Mouse (Mus musculus): Measurements from ENCODE around the gene Plekhm3. TPM values are rescaled to one million over a fixed set of nuclear protein-coding genes. Genes with fewer than 3 reads are reported as not detected.

Plekhm3 gene
- polyA plus RNA-seq, 1 experiment from 2014 or later, result 4.8 TPM

GRCm38 (mm10) chr1:64853738-64854730 is 102.6 kb downstream of the Plekhm3 start:
- Histone ChIP-seq H3K4me3 (ENCODE audit: low read depth, low read length) (no peak overlapping the region), H3K9ac (ENCODE audit: low read length) (no peak overlapping the region), H3K36me3 (ENCODE audit: control insufficient read depth, insufficient read depth, low read length) (no peaks in the 10 kb centered on the region), H3K27me3 (replicated peaks; ENCODE audit: control insufficient read depth, insufficient read depth, low read length) (no peaks in the 10 kb centered on the region), H3K4me2 (ENCODE audit: low read length) (no peak overlapping the region), H3K27ac (ENCODE audit: low read depth, low read length) (peak overlapping the region; percentile 56; the same call in 1 of the 2 replicates), H3K9me3 (replicated peaks; ENCODE audit: control insufficient read depth, low read length) (no peaks in the 10 kb centered on the region), H3K4me1 (ENCODE audit: control insufficient read depth, insufficient read depth, low read length) (peaks cover 31% of the 10 kb centered on the region)
- DNase-seq (ENCODE audit: low spot score), result peak; percentile 85
- WGBS, result 10% methylated on average over 5 of the region's 5 CpGs
- peak; percentile 97 for ATAC-seq

GRCm38 (mm10) chr1:64853244-64853643 is 103.4 kb downstream of the Plekhm3 start:
- Histone ChIP-seq H3K27me3 (replicated peaks; ENCODE audit: control insufficient read depth, insufficient read depth, low read length) (no peaks in the 10 kb centered on the region), H3K4me3 (ENCODE audit: low read depth, low read length) (no peak overlapping the region), H3K4me1 (ENCODE audit: control insufficient read depth, insufficient read depth, low read length) (peaks cover 32% of the 10 kb centered on the region), H3K9me3 (replicated peaks; ENCODE audit: control insufficient read depth, low read length) (no peaks in the 10 kb centered on the region), H3K9ac (ENCODE audit: low read length) (no peak overlapping the region), H3K36me3 (ENCODE audit: control insufficient read depth, insufficient read depth, low read length) (no peaks in the 10 kb centered on the region), H3K27ac (ENCODE audit: low read depth, low read length) (peak overlapping the region; percentile 60; the same call in 1 of the 2 replicates), H3K4me2 (ENCODE audit: low read length) (no peak overlapping the region)
- ATAC-seq (peak; percentile 50), DNase-seq (ENCODE audit: low spot score) (no peak)
- 39% methylated on average over 2 of the region's 2 CpGs for WGBS

GRCm38 (mm10) chr1:64852272-64852671 is 104.4 kb downstream of the Plekhm3 start:
- no peak for ATAC-seq
- Histone ChIP-seq H3K27ac (ENCODE audit: low read depth, low read length) (no peak overlapping the region), H3K27me3 (replicated peaks; ENCODE audit: control insufficient read depth, insufficient read depth, low read length) (no peaks in the 10 kb centered on the region), H3K4me3 (ENCODE audit: low read depth, low read length) (no peak overlapping the region), H3K4me1 (ENCODE audit: control insufficient read depth, insufficient read depth, low read length) (peaks cover 35% of the 10 kb centered on the region), H3K9ac (ENCODE audit: low read length) (no peak overlapping the region), H3K36me3 (ENCODE audit: control insufficient read depth, insufficient read depth, low read length) (no peaks in the 10 kb centered on the region), H3K4me2 (ENCODE audit: low read length) (no peak overlapping the region), H3K9me3 (replicated peaks; ENCODE audit: control insufficient read depth, low read length) (no peaks in the 10 kb centered on the region)
- DNase-seq (ENCODE audit: low spot score), result no peak
- WGBS, result 54% methylated on average over 2 of the region's 2 CpGs

GRCm38 (mm10) chr1:64850345-64850744 is 106.3 kb downstream of the Plekhm3 start:
- no peak overlapping the region for H3K4me2 ChIP-seq (ENCODE audit: low read length)
- no peaks in the 10 kb centered on the region for H3K9me3 ChIP-seq (replicated peaks; ENCODE audit: control insufficient read depth, low read length)
- peaks cover 35% of the 10 kb centered on the region for H3K4me1 ChIP-seq (ENCODE audit: control insufficient read depth, insufficient read depth, low read length)
- 75% methylated on average over 2 of the region's 2 CpGs for WGBS
- no peaks in the 10 kb centered on the region for H3K36me3 ChIP-seq (ENCODE audit: control insufficient read depth, insufficient read depth, low read length)
- H3K9ac ChIP-seq (ENCODE audit: low read length), result no peak overlapping the region
- no peaks in the 10 kb centered on the region for H3K27me3 ChIP-seq (replicated peaks; ENCODE audit: control insufficient read depth, insufficient read depth, low read length)
- DNase-seq (ENCODE audit: low spot score) (no peak), ATAC-seq (no peak)
- H3K27ac ChIP-seq (ENCODE audit: low read depth, low read length), result no peak overlapping the region
- H3K4me3 ChIP-seq (ENCODE audit: low read depth, low read length), result no peak overlapping the region

GRCm38 (mm10) chr1:64848996-64849395 is 107.6 kb downstream of the Plekhm3 start:
- no peaks in the 10 kb centered on the region for H3K9me3 ChIP-seq (replicated peaks; ENCODE audit: control insufficient read depth, low read length)
- H3K4me2 ChIP-seq (ENCODE audit: low read length), result no peak overlapping the region
- DNase-seq (ENCODE audit: low spot score), result no peak
- no peak overlapping the region for H3K9ac ChIP-seq (ENCODE audit: low read length)
- no peak overlapping the region for H3K27ac ChIP-seq (ENCODE audit: low read depth, low read length)
- no peak for ATAC-seq
- no peaks in the 10 kb centered on the region for H3K27me3 ChIP-seq (replicated peaks; ENCODE audit: control insufficient read depth, insufficient read depth, low read length)
- H3K4me3 ChIP-seq (ENCODE audit: low read depth, low read length), result no peak overlapping the region
- H3K4me1 ChIP-seq (ENCODE audit: control insufficient read depth, insufficient read depth, low read length), result peaks cover 28% of the 10 kb centered on the region
- H3K36me3 ChIP-seq (ENCODE audit: control insufficient read depth, insufficient read depth, low read length), result no peaks in the 10 kb centered on the region
- 4% methylated on average over 1 of the region's 1 CpGs for WGBS

- Histone ChIP-seq H3K4me3 (ENCODE audit: low read depth, low read length) (no peak overlapping the region), H3K4me1 (ENCODE audit: control insufficient read depth, insufficient read depth, low read length) (peaks cover 19% of the 10 kb centered on the region), H3K36me3 (ENCODE audit: control insufficient read depth, insufficient read depth, low read length) (no peaks in the 10 kb centered on the region), H3K4me2 (ENCODE audit: low read length) (no peak overlapping the region), H3K9ac (ENCODE audit: low read length) (no peak overlapping the region), H3K27ac (ENCODE audit: low read depth, low read length) (no peak overlapping the region), H3K27me3 (replicated peaks; ENCODE audit: control insufficient read depth, insufficient read depth, low read length) (no peaks in the 10 kb centered on the region), H3K9me3 (replicated peaks; ENCODE audit: control insufficient read depth, low read length) (no peaks in the 10 kb centered on the region)
- DNase-seq (ENCODE audit: low spot score), result no peak
- WGBS, result 50% methylated on average over 7 of the region's 7 CpGs
- ATAC-seq, result no peak
Measured at GRCm38 (mm10) chr1:64848081-64848480, 108.5 kb downstream of the Plekhm3 start.

- H3K27me3 ChIP-seq (replicated peaks; ENCODE audit: control insufficient read depth, insufficient read depth, low read length), result no peaks in the 10 kb centered on the region
- H3K9ac ChIP-seq (ENCODE audit: low read length), result no peak overlapping the region
- peaks cover 17% of the 10 kb centered on the region for H3K4me1 ChIP-seq (ENCODE audit: control insufficient read depth, insufficient read depth, low read length)
- no peak overlapping the region for H3K27ac ChIP-seq (ENCODE audit: low read depth, low read length)
- H3K4me2 ChIP-seq (ENCODE audit: low read length), result no peak overlapping the region
- ATAC-seq, result no peak
- H3K36me3 ChIP-seq (ENCODE audit: control insufficient read depth, insufficient read depth, low read length), result no peaks in the 10 kb centered on the region
- no peak for DNase-seq (ENCODE audit: low spot score)
- no peak overlapping the region for H3K4me3 ChIP-seq (ENCODE audit: low read depth, low read length)
- no peaks in the 10 kb centered on the region for H3K9me3 ChIP-seq (replicated peaks; ENCODE audit: control insufficient read depth, low read length)
Measured at GRCm38 (mm10) chr1:64847565-64847964, 109.1 kb downstream of the Plekhm3 start.

- Histone ChIP-seq H3K27ac (ENCODE audit: low read depth, low read length) (no peak overlapping the region), H3K4me3 (ENCODE audit: low read depth, low read length) (no peak overlapping the region), H3K4me2 (ENCODE audit: low read length) (no peak overlapping the region), H3K4me1 (ENCODE audit: control insufficient read depth, insufficient read depth, low read length) (peaks cover 13% of the 10 kb centered on the region), H3K9ac (ENCODE audit: low read length) (no peak overlapping the region), H3K36me3 (ENCODE audit: control insufficient read depth, insufficient read depth, low read length) (no peaks in the 10 kb centered on the region), H3K9me3 (replicated peaks; ENCODE audit: control insufficient read depth, low read length) (no peaks in the 10 kb centered on the region), H3K27me3 (replicated peaks; ENCODE audit: control insufficient read depth, insufficient read depth, low read length) (no peaks in the 10 kb centered on the region)
- 72% methylated on average over 3 of the region's 3 CpGs for WGBS
- no peak for ATAC-seq
- no peak for DNase-seq (ENCODE audit: low spot score)
Measured at GRCm38 (mm10) chr1:64844978-64845377, 111.6 kb downstream of the Plekhm3 start.
